Mouse (Mus musculus) brain, embryonic 14.5 days (tissue): Measurements from ENCODE around the gene Snapc1.

ENCODE experiments used
- CTCF ChIP-seq: fragments of 200-500 bp; IDR thresholded peaks from 2 replicates; pipeline ENCODE4 v1.5.1; 2012; ENCODE audit warnings: inconsistent platforms, mild to moderate bottlenecking, moderate library complexity, borderline replicate concordance; ENCODE audit not compliant: insufficient read depth, insufficient read length; ENCODE audit errors: extremely low read depth
- POLR2A ChIP-seq: fragments of 200-500 bp; IDR thresholded peaks from 2 replicates; pipeline ENCODE4 v1.6.1; 2012; ENCODE audit warnings: mild to moderate bottlenecking, inconsistent platforms, borderline replicate concordance; ENCODE audit not compliant: poor library complexity, insufficient read depth, insufficient read length, severe bottlenecking; ENCODE audit errors: extremely low read depth

DNA sequence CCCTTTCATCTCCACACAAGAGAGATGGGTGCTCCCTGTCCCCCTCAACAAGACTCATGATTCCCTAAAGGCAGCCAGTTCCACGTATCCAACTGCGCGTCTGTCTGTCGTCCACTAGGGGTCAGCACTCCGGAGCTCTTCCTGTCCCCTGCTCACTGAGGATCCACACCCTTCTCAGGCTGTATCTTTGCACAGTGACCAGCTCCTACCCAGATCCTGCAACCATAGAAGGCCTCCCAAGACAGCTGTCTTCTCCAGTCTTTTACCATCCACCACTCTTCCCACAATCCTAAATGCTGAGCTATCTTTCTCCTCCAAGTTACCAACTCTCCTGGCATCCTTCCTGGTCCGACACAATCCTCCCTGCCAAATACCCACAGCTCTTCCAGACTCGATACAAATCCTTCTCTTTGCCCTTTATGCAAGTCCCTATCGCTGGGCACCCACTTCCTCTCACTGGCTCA is 45.2 kb downstream of the Snapc1 start:
- TF ChIP-seq POLR2A (no peak), CTCF (peak; percentile 88)
